Mouse (Mus musculus) cerebellum, postnatal 10 days (tissue): ENCODE data around the gene Olfr370.
A peak's percentile ranks its signal among the peaks of the same experiment; 100 is the strongest.

Experiments
- DNase-seq, 2 experiments: peaks; one replicate each; pipeline ENCODE4 v3.0.0; 2021; ENCODE audit warnings: mixed read lengths in 2 of 2

The Olfr370 gene

DNA sequence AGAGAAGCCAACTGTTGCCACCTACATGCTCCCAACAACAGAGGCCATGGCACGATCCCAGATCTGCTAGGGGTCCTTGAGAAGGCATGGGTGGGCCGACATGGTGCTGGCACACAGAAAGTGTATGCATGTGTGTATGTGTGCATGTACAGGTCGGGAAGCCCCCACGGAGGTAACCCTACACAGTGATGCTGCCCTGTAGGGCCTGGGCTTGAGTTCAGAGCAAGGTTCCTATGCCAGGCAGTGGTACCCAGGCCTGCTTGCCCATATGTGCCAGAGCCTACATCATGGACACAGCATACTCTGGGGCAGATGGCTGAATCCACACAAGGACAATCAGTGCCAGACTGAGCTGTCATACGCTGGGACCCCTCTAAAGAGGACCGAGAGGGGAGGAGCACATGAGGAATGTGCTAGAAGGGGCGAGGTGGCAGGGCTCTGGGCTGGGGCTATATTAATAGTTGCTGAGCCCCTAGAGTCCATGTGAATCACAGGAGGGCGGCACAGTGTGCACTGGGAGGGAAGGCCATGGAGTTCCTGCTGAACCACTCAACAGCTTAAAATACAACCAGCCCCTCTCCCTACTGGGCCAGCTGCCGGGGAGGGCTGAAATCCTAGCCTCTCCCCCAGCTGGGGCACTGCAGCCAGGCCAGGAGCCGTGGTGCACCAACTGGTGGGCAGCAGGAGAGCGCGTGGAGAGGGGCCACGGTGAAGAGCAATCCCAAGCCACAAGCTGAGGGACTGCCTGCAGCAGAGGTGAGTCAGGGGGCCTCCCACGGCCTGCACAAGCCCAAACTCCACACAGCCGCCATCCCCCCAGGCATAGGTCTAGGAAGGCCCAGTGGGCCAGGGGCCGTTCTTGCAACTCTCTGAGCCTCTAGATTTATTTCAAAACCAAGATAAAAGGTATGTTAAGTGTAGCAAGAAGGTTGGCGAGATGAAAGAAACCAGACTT is 40.3 kb downstream of the Olfr370 start:
- DNase-seq = peak; percentile 71 to 77

- DNase-seq = peak in 1 of 2 experiments; percentile 2
Observed at GRCm38 (mm10) chr8:83576516-83576895, 40.9 kb downstream of the Olfr370 start.

DNA sequence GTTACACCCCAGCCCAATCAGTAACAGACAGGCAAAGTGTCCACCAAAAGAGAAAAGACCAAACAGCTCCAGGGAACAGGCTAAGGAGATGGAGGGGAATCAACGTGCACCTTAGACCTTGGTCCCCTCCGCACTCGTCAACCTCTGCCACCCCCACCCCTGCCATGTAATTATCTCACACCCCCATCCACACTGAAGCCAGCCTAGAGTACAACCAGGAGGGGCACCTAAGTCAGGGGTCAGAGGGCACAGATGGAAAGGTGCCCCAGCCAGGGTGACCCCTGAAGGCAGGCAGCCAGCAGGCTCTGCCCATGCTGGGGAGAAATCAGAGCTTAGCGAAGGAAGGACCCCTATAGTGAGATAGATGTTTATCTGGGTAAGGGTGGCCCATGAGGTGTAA is 41.3 kb downstream of the Olfr370 start:
- peak; percentile 11 to 19 for DNase-seq

GRCm38 (mm10) chr8:83577384-83577791 is 41.8 kb downstream of the Olfr370 start:
- peak; percentile 58 to 66 for DNase-seq

- peak; percentile 8 to 16 for DNase-seq
Observed at GRCm38 (mm10) chr8:83578131-83579055, 42.8 kb downstream of the Olfr370 start.

DNA sequence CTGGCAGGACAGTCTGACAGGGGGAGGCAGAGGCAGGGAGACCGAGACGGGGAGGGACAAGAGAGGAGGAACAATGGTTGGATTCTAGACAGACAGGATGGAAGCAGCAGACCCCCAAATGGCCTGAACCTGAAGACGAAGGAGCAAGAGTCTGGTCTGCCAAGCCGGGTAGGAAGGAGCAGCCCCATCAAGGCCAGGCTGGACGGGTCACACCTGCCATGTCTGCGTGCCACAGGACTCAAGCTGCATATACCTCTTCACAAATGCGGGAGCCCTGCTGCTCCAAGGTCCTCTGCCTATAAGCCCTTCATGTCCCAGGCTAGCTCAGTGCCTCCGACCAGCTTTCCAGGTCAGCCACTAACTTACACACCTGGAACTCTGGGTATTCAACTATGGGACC is 44.1 kb downstream of the Olfr370 start:
- peak; percentile 3 to 5 for DNase-seq

GRCm38 (mm10) chr8:83580826-83581225 is 45.2 kb downstream of the Olfr370 start:
- peak; percentile 13 to 15 for DNase-seq

DNA sequence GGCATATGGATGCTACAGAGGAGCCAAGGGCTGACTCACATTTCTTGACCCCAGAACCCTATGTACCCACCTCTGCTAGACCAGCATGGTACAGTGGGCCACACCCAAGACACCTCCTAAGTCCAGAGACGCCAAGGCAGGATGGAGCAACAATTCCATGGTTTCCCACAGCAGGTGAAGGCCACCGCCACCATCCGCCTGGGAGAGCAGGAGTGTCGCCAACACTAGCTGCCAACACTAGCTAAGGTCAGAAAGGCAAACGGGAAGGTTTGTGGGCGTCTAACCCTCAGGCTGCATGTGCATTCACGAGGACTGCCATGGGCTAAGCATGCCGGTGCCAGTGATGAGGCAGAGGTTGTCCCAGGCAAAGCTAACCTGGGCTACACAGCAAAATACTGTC is 46.6 kb downstream of the Olfr370 start:
- DNase-seq = peak; percentile 32

DNA sequence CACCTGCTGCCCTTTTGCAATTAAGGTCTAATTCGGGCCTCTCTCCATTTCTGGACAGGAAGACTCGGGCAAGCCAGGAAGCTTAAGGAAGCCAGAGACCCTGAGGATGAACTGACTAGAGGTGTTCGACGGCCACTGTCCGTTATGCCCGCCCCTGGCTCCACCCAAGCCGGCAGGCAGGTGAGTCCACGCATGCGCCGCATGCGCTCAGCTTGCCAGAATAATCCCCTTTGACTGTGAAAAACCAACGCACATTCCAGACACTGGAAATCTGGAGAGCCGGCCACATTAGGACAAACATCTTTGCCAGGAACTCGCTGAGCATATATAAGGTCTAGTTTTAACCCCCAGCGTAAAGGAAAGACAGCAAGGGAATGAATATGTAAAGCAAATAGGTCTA is 47.7 kb downstream of the Olfr370 start:
- DNase-seq = peak in 1 of 2 experiments; percentile 7

GRCm38 (mm10) chr8:83584771-83585170 is 49.2 kb downstream of the Olfr370 start:
- peak; percentile 67 to 70 for DNase-seq

- peak; percentile 77 to 84 for DNase-seq
Observed at GRCm38 (mm10) chr8:83585333-83585732, 49.8 kb downstream of the Olfr370 start.

DNA sequence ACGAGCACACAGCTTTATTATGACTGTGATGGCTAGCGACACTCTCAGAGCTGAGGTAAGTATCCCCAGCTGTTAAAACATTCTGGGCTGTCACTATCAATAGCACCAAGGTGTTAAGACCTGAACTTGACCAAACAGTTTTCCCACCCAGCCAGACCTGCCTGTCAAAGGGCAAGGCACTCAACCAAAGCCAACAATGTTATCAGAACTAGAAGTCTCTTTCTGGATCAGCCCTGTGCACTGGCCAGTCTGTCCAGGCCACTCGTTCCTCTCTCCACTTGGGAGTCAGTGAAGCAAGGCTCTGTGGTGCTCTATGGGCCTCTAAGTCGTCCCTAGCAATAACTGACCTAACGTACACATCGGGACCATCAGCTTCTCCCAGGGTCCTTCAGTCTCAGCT is 52.1 kb downstream of the Olfr370 start:
- no peak for DNase-seq

DNA sequence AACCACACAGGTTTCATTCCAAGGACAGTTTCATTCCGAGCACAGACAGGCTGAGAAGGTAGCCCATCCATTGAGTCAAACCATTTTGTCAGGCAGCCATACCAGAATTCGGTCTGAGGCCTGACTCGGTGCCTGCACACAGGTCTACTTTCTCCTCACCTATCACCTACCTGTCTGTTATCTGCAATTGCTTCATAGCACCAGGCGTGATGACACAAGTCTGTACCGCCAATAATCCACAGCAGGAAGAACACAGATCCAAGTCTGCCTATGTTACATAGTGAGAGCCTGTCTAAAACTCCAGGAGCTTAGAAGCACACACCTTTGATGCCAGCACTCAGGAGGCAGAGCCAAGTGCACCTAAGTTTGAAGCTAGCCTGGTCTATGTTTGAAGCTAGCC is 53.3 kb downstream of the Olfr370 start:
- DNase-seq = no peak

DNA sequence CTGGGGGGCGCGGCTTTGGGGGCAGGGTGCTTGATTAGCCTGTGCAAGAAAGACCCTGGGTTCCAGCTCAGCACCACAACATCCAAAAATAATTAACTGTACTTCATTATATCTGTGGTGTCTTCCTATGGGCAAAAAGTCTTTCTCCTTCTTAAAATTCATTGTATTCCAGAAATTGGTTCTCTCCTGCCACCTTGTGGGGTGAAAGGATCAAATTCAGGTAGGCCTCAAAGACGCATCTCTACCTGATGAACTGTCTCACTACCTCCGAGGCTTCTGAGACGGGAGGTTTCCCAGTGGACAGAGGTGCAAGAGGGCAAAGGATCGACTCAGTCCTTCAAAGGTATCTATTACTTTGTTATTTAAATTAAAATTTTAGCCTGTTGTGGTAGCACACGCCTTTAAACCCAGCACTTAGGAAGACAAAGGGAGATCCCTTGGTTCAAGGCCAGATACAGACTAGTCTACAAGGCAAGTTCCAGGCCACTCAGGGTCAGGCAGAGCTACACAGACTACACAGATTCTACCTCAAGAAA is 55.0 kb downstream of the Olfr370 start:
- DNase-seq = peak in 1 of 2 experiments; percentile 13

- DNase-seq = no peak
Observed at GRCm38 (mm10) chr8:83592682-83593081, 57.1 kb downstream of the Olfr370 start.

DNA sequence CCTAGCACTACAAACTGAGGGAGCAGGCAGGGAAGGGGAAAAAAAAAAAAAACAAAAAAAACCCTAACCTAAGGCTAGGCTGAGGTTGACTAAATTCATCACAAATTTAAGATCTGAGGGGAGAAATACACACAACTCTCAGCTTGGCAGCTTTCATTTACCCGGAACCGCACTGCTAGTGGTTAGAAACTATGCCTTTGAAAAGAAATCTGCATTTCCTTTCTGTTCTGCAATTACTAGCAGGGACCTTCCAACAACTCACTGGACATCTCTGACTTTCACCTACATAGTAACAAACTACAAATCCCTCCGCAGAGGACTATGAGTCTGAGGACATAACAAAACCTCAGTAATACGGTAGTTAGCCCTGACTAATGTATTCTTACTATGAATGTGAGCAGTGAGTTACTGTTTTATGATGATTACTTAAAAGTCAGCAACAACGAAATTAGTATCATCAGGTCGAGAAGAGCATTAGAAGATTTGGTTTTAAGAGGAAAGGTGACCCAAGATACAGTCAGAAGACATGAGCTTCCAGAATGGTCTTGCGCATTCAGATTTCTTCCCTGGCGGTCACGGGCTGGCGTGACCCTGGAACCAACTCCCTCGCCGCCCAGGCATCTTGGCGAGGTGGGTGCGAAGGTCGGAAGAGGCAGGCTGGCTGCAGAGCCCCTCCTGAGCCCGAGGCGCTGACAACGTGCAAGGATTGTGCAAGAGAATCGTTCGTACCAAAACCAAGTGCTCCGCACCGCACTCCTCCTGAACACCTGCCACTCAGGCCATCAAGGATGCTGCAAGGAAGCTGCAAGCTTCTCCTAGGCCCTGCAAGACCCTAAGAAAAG is 58.0 kb downstream of the Olfr370 start:
- no peak for DNase-seq

GRCm38 (mm10) chr8:83594167-83595049 is 58.8 kb downstream of the Olfr370 start:
- DNase-seq = peak; percentile 99
